Mouse (Mus musculus) gastrocnemius, postnatal 4 days (tissue): ENCODE measurements at regions not wholly inside any gene's neighbourhood (a gene's known extent, or its start where the extent isn't known, plus 50 kb on each side); places are given as distances from the start of the nearest gene placed in this dataset.

Source experiments
- DNase-seq, 2 experiments: peaks; one replicate each; pipeline ENCODE4 v3.0.0; 2021 to 2022; ENCODE audit warnings: low spot score in 2 of 2, mixed read lengths in 2 of 2

- DNase-seq: no peak
These were observed 185.3 kb downstream of the Plk2 start for GRCm38 (mm10) chr13:110580166-110580565.

- DNase-seq: no peak
These were observed 185.7 kb downstream of the Plk2 start for GRCm38 (mm10) chr13:110580570-110580969.

GRCm38 (mm10) chr13:110584765-110585164, 189.9 kb downstream of the Plk2 start:
- DNase-seq: no peak

GRCm38 (mm10) chr13:110594630-110595029, 199.8 kb downstream of the Plk2 start:
- no peak for DNase-seq

GRCm38 (mm10) chr13:110599666-110600065, 204.8 kb downstream of the Plk2 start:
- DNase-seq: no peak

GRCm38 (mm10) chr13:110600377-110600776, 205.5 kb downstream of the Plk2 start:
- no peak for DNase-seq

GRCm38 (mm10) chr13:110601352-110601751, 206.5 kb downstream of the Plk2 start:
- no peak for DNase-seq

GRCm38 (mm10) chr13:110601840-110602239, 207.0 kb downstream of the Plk2 start:
- DNase-seq: no peak

GRCm38 (mm10) chr13:110602894-110603293, 208.0 kb downstream of the Plk2 start:
- DNase-seq: no peak

- no peak for DNase-seq
These were observed 224.2 kb downstream of the Plk2 start for GRCm38 (mm10) chr13:110619010-110619409.

GRCm38 (mm10) chr13:110627136-110627535, 232.3 kb downstream of the Plk2 start:
- DNase-seq: no peak

- DNase-seq: no peak
These were observed 232.9 kb downstream of the Plk2 start for GRCm38 (mm10) chr13:110627732-110628131.

- DNase-seq: no peak
These were observed 233.4 kb downstream of the Plk2 start for GRCm38 (mm10) chr13:110628201-110628600.

GRCm38 (mm10) chr13:110633261-110633781, 238.5 kb downstream of the Plk2 start:
- DNase-seq: no peak

GRCm38 (mm10) chr13:110633899-110634298, 239.1 kb downstream of the Plk2 start:
- DNase-seq: no peak

- no peak for DNase-seq
These were observed 247.9 kb downstream of the Plk2 start for GRCm38 (mm10) chr13:110642792-110643191.

- DNase-seq: peak in 1 of 2 experiments; percentile 33
These were observed 248.5 kb downstream of the Plk2 start for GRCm38 (mm10) chr13:110643198-110643896.

- DNase-seq: no peak
These were observed 249.0 kb downstream of the Plk2 start for GRCm38 (mm10) chr13:110643897-110644213.

- no peak for DNase-seq
These were observed 254.5 kb downstream of the Plk2 start for GRCm38 (mm10) chr13:110649378-110649777.

GRCm38 (mm10) chr13:110649870-110650497, 255.1 kb downstream of the Plk2 start:
- no peak for DNase-seq

- DNase-seq: no peak
These were observed 257.4 kb downstream of the Plk2 start for GRCm38 (mm10) chr13:110652201-110652600.

GRCm38 (mm10) chr13:110665073-110665800, 270.4 kb downstream of the Plk2 start:
- no peak for DNase-seq
